Mouse (Mus musculus): ENCODE results near the gene Galnt10. TPM values are rescaled to one million over a fixed set of nuclear protein-coding genes. Genes with fewer than 3 reads are reported as not detected.

The Galnt10 gene
- polyA plus RNA-seq, 1 experiment from 2014 or later = 8.8 TPM

DNA sequence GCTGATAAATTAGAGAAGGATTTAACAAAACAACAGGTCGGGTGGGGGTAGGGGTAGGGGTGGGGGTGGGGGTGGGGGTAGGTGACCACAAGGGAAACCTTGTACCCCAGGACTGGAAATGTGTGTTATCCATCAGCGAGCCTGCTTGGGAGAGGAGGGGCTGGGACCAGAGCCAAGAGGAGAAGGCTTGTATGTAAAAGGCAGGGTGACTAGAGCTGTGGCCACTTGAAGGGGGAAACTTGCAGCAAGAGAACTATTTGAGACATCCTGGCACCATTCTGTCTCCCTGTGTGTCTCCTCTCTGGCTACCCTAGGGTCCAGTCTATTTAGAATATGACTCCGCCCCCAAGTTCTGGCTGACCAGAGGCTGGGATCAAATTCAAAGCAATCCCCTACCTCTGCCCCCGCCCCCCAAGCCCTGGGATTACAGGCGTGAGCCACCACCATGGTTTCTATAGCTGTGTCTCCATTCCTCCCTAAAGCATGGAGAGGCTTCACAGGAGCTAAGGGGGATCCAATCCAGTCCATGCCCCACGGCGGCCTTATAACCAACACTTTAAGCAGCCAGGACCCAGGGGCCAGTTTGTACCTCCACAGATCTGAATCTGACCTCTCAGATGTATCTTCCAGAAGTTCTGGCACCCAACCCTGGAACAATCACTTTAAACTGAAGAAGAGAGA, 13.3 kb upstream of the Galnt10 start:
- Histone ChIP-seq H3K4me3 (replicated peaks; ENCODE audit: low read length) (no peak overlapping the region), H3K9me3 (ENCODE audit: control insufficient read depth, low read length) (no peaks in the 10 kb centered on the region), H3K4me2 (replicated peaks) (no peak overlapping the region), H3K36me3 (replicated peaks; ENCODE audit: control insufficient read depth, insufficient read depth) (no peaks in the 10 kb centered on the region), H3K27ac (no peak overlapping the region), H3K9ac (no peak overlapping the region), H3K4me1 (replicated peaks; ENCODE audit: control insufficient read depth, insufficient read depth, low read length) (no peaks in the 10 kb centered on the region), H3K27me3 (ENCODE audit: control insufficient read depth, insufficient read depth, low read length) (no peaks in the 10 kb centered on the region)
- WGBS = 79% methylated on average over 7 of the region's 7 CpGs
- ATAC-seq (ENCODE audit: low FRiP score) = no peak
- no peak for DNase-seq (ENCODE audit: low spot score)

DNA sequence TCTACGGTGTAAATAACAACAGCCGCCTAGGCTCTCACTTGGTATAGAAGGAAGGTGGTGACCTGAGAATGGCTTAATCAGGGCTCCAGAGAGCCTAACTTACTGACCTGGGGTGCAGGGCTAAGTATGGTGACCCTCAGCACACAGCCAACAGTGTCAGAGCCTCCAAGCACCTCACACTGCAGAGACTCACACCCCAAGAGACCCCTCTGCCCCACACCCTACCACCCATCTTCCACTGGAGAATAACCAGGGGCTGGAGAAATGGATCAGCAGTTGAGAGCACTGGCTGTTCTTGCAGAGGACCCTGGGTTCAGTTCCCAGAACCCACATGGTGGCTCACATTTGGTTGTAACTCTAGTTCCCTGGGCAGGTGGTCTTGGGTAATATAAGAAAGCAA, 12.2 kb upstream of the Galnt10 start:
- Histone ChIP-seq H3K9ac (no peak overlapping the region), H3K4me3 (replicated peaks; ENCODE audit: low read length) (no peak overlapping the region), H3K36me3 (replicated peaks; ENCODE audit: control insufficient read depth, insufficient read depth) (no peaks in the 10 kb centered on the region), H3K27ac (no peak overlapping the region), H3K27me3 (ENCODE audit: control insufficient read depth, insufficient read depth, low read length) (no peaks in the 10 kb centered on the region), H3K9me3 (ENCODE audit: control insufficient read depth, low read length) (no peaks in the 10 kb centered on the region), H3K4me1 (replicated peaks; ENCODE audit: control insufficient read depth, insufficient read depth, low read length) (no peaks in the 10 kb centered on the region), H3K4me2 (replicated peaks) (no peak overlapping the region)
- DNase-seq (ENCODE audit: low spot score) (no peak), ATAC-seq (ENCODE audit: low FRiP score) (no peak)
- 98% methylated on average over 2 of the region's 2 CpGs for WGBS

DNA sequence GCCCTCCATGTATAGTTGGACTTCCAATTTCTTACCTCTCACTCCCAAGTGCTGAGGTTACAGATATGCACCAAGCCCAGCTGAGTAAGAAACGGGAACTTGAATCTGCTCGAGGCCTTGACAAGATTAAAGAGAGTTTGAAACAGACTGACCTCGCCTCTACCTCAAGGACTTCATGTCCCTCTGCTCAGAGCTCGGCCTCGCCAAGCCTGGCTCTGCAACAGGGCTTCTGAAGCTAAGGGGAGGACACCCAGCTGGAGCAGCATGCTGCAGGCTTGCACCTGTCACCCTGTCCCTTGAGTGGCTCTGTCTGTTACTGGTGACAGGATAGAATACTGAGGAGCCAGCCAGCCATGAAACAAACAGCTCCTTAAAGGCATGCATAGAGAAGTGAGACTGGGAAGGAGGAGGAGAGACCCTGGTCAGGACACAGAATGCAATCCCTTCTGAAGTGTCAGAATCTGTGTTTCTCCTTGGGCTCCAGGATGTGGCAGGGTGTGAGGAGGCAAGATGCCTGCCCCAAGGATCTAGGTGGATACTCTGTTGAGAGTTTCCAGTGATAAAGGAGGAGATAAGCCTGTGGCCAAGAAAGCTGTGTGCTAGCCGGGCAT, 11.2 kb upstream of the Galnt10 start:
- no peaks in the 10 kb centered on the region for H3K27me3 ChIP-seq (ENCODE audit: control insufficient read depth, insufficient read depth, low read length)
- 71% methylated on average over 6 of the region's 6 CpGs for WGBS
- no peak overlapping the region for H3K4me3 ChIP-seq (replicated peaks; ENCODE audit: low read length)
- H3K36me3 ChIP-seq (replicated peaks; ENCODE audit: control insufficient read depth, insufficient read depth) = no peaks in the 10 kb centered on the region
- H3K9me3 ChIP-seq (ENCODE audit: control insufficient read depth, low read length) = no peaks in the 10 kb centered on the region
- no peak overlapping the region for H3K9ac ChIP-seq
- no peak for ATAC-seq (ENCODE audit: low FRiP score)
- no peak overlapping the region for H3K27ac ChIP-seq
- no peak overlapping the region for H3K4me2 ChIP-seq (replicated peaks)
- DNase-seq (ENCODE audit: low spot score) = no peak
- no peaks in the 10 kb centered on the region for H3K4me1 ChIP-seq (replicated peaks; ENCODE audit: control insufficient read depth, insufficient read depth, low read length)

DNA sequence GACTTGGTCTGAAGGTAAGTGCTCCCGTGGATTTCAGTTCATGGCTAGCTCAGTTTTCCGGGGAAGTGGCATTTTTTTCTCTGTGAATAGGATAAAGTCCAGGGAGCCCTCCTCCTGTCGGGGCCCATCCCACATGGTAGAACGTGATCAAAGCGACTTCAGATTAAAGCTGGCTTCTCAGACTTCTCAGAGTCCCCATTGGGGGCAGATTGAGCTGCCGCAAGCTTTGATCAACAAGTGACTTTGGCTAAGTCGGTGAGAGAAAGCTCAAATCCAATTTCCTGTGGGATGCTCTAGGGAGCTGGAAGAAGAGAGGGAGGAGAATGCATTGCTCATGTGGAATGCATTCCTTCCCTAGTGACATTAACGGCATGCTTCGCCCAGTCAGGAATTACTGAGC, 10.1 kb upstream of the Galnt10 start:
- Histone ChIP-seq H3K9me3 (ENCODE audit: control insufficient read depth, low read length) (no peaks in the 10 kb centered on the region), H3K9ac (no peak overlapping the region), H3K4me3 (replicated peaks; ENCODE audit: low read length) (no peak overlapping the region), H3K36me3 (replicated peaks; ENCODE audit: control insufficient read depth, insufficient read depth) (no peaks in the 10 kb centered on the region), H3K27ac (no peak overlapping the region), H3K27me3 (ENCODE audit: control insufficient read depth, insufficient read depth, low read length) (no peaks in the 10 kb centered on the region), H3K4me2 (replicated peaks) (no peak overlapping the region), H3K4me1 (replicated peaks; ENCODE audit: control insufficient read depth, insufficient read depth, low read length) (no peaks in the 10 kb centered on the region)
- DNase-seq (ENCODE audit: low spot score) (no peak), ATAC-seq (ENCODE audit: low FRiP score) (no peak)
- 34% methylated on average over 9 of the region's 9 CpGs for WGBS

DNA sequence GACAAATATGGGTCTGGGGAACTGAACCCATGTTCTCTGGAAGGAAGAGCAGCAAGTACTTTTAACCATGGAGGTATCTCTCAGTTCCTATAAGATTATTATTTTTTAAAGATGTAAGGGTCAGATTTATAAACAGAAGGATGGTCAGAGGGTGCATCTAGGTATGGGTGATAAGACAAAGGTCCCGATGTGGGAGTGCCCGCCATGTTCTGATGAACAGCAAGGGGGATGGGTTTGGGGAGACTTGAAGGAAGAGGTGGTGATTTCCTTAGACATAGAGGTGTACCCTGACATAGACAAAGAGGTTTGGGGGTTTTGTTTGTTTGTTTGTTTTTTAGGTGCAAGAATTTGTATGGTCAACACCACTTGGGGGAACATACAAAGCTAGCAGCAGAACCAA, 1.6 kb upstream of the Galnt10 start:
- Histone ChIP-seq H3K4me2 (replicated peaks) (peak overlapping the region; percentile 71), H3K36me3 (replicated peaks; ENCODE audit: control insufficient read depth, insufficient read depth) (no peaks in the 10 kb centered on the region), H3K9me3 (ENCODE audit: control insufficient read depth, low read length) (no peaks in the 10 kb centered on the region), H3K9ac (0 out of 2 replicates have a peak overlapping the region, but pooled peaks have one; percentile 71), H3K27me3 (ENCODE audit: control insufficient read depth, insufficient read depth, low read length) (no peaks in the 10 kb centered on the region), H3K27ac (no peak overlapping the region), H3K4me3 (replicated peaks; ENCODE audit: low read length) (no peak overlapping the region; the same call in 1 of the 2 replicates), H3K4me1 (replicated peaks; ENCODE audit: control insufficient read depth, insufficient read depth, low read length) (peaks cover 20% of the 10 kb centered on the region)
- ATAC-seq (ENCODE audit: low FRiP score) = no peak
- WGBS = 74% methylated on average over 2 of the region's 2 CpGs
- DNase-seq (ENCODE audit: low spot score) = no peak

DNA sequence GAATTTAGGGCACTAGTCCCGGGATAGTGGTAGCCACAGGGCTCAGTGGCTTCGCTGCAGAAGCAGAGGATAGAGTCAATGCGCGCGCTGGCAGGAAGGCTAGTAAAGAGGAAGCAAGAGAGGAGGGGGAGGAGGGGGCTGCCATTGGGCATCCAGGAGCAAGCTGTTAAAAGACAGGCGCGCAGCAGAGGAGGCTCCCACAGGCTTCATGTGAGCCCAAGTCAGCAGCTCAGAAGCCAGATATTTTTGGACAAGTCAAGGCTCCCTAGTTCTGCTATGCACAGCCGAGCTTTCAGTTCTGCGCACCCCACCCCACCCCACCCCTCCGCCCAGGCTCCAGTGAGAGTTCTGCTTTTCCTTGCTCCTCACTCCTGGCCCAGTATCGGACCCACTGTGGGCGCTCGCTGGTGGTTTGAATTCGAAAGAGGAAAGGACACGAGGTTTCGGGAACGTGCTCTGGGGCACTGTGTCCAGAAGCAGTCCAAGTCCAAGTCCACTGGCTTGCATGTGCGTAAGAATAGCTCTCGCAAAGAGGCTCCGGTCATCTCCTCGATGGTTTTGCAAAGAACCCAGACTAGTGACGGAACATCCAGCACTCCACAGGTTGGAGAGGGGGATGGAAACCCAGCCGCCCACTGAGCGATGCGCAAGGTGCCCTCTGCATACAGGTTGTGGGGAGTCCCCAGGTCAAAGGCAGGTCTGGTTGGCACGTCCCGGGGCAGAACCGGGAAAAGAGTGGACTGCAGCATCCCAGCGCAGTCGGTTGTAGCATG, 811 bp upstream of the Galnt10 start:
- H3K9me3 ChIP-seq (ENCODE audit: control insufficient read depth, low read length) = no peaks in the 10 kb centered on the region
- peak overlapping the region; percentile 71 for H3K9ac ChIP-seq
- peaks cover 23% of the 10 kb centered on the region for H3K4me1 ChIP-seq (replicated peaks; ENCODE audit: control insufficient read depth, insufficient read depth, low read length)
- ATAC-seq (ENCODE audit: low FRiP score) (peak; percentile 47), DNase-seq (ENCODE audit: low spot score) (peak; percentile 59)
- under 1% methylated on average over 30 of the region's 30 CpGs for WGBS
- H3K4me3 ChIP-seq (replicated peaks; ENCODE audit: low read length) = peak overlapping the region; percentile 59
- no peaks in the 10 kb centered on the region for H3K36me3 ChIP-seq (replicated peaks; ENCODE audit: control insufficient read depth, insufficient read depth)
- peak overlapping the region; percentile 79; the same call in 1 of the 2 replicates for H3K27ac ChIP-seq
- H3K27me3 ChIP-seq (ENCODE audit: control insufficient read depth, insufficient read depth, low read length) = no peaks in the 10 kb centered on the region
- peak overlapping the region; percentile 71 for H3K4me2 ChIP-seq (replicated peaks)

DNA sequence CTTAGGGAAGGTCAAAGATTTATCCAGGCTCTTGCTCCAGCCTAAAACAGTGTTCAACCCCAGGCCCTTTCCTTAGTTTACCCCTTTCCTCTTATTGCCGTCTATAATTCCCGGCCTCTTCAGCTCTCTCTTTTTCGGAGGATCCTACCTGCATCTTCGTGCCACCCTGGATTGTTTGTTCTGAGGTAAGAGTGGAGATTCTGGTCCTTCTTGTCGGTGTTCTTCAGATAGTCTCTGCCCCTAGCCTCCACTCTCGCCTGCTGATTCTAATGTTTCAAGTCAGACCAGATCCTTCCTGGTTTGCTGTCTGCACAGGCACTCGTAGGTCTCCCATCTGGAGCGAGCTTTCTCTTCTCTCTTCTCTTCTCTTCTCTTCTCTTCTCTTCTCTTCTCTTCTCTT, 605 bp downstream of the Galnt10 start:
- DNase-seq (ENCODE audit: low spot score) (no peak), ATAC-seq (ENCODE audit: low FRiP score) (no peak)
- 22% methylated on average over 8 of the region's 8 CpGs for WGBS
- H3K4me1 ChIP-seq (replicated peaks; ENCODE audit: control insufficient read depth, insufficient read depth, low read length) = peaks cover 31% of the 10 kb centered on the region
- peak overlapping the region; percentile 71 for H3K4me2 ChIP-seq (replicated peaks)
- no peaks in the 10 kb centered on the region for H3K27me3 ChIP-seq (ENCODE audit: control insufficient read depth, insufficient read depth, low read length)
- peak overlapping the region; percentile 71 for H3K9ac ChIP-seq
- H3K9me3 ChIP-seq (ENCODE audit: control insufficient read depth, low read length) = no peaks in the 10 kb centered on the region
- H3K4me3 ChIP-seq (replicated peaks; ENCODE audit: low read length) = peak overlapping the region; percentile 59
- 0 out of 2 replicates have a peak overlapping the region, but pooled peaks have one; percentile 79 for H3K27ac ChIP-seq
- no peaks in the 10 kb centered on the region for H3K36me3 ChIP-seq (replicated peaks; ENCODE audit: control insufficient read depth, insufficient read depth)

DNA sequence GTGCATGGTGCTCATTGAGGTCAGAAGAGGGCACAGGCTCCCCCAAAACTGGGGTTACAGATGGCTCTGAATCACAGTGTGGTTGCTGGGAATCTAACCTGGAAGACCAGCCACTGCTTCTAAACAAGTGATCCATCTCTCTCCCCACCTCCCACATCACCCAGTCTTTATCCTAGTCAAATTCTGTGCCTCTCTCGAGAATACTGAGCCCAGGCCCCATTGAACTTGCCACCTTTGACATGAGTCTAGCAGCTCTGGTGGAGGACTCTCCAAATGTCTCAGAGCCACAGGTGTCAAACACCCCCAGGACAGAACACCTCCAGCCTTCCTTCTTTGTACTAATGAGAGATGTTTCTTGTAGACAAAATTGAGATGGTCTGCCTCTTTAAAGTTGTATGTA, 1.2 kb downstream of the Galnt10 start:
- Histone ChIP-seq H3K27ac (no peak overlapping the region), H3K9ac (no peak overlapping the region), H3K36me3 (replicated peaks; ENCODE audit: control insufficient read depth, insufficient read depth) (no peaks in the 10 kb centered on the region), H3K9me3 (ENCODE audit: control insufficient read depth, low read length) (no peaks in the 10 kb centered on the region), H3K27me3 (ENCODE audit: control insufficient read depth, insufficient read depth, low read length) (no peaks in the 10 kb centered on the region), H3K4me1 (replicated peaks; ENCODE audit: control insufficient read depth, insufficient read depth, low read length) (peaks cover 31% of the 10 kb centered on the region), H3K4me2 (replicated peaks) (peak overlapping the region; percentile 71), H3K4me3 (replicated peaks; ENCODE audit: low read length) (peak overlapping the region; percentile 59; the same call in 1 of the 2 replicates)
- no peak for ATAC-seq (ENCODE audit: low FRiP score)
- WGBS = 20% methylated on average over 1 of the region's 1 CpGs
- no peak for DNase-seq (ENCODE audit: low spot score)

DNA sequence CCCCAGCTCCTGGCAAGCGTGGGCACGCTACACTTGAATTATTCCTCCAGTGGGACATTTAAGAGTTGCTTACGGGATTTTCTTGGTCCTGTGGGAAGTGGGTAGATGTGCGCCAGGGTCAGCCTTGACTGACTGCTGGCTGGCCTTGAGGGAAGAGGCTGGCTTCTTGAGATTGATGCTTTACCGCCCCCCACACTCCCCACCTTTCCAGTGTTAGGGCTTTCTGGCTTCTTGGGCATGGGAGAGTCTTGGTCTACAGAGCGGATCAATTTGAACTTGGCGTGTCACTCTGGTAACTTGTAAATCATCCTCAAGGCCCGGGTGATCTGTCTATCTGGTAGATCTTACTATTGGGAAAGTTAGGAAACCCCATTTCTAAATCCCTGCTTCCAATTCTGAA, 1.7 kb downstream of the Galnt10 start:
- H3K36me3 ChIP-seq (replicated peaks; ENCODE audit: control insufficient read depth, insufficient read depth) = no peaks in the 10 kb centered on the region
- H3K4me3 ChIP-seq (replicated peaks; ENCODE audit: low read length) = no peak overlapping the region; the same call in 1 of the 2 replicates
- H3K27ac ChIP-seq = no peak overlapping the region
- ATAC-seq (ENCODE audit: low FRiP score) (no peak), DNase-seq (ENCODE audit: low spot score) (no peak)
- H3K9me3 ChIP-seq (ENCODE audit: control insufficient read depth, low read length) = no peaks in the 10 kb centered on the region
- H3K9ac ChIP-seq = no peak overlapping the region
- 82% methylated on average over 8 of the region's 8 CpGs for WGBS
- peak overlapping the region; percentile 71 for H3K4me2 ChIP-seq (replicated peaks)
- no peaks in the 10 kb centered on the region for H3K27me3 ChIP-seq (ENCODE audit: control insufficient read depth, insufficient read depth, low read length)
- peaks cover 35% of the 10 kb centered on the region for H3K4me1 ChIP-seq (replicated peaks; ENCODE audit: control insufficient read depth, insufficient read depth, low read length)

Measured in hindbrain, embryonic 14.5 days (tissue).